Mouse (Mus musculus) heart, postnatal 0 days (tissue): ENCODE results near the gene Hk3. TPM values are rescaled to one million over a fixed set of nuclear protein-coding genes. Genes with fewer than 3 reads are reported as not detected.

Experiments
- ATAC-seq: fragments of 200-750 bp; cut with Nextera tagmentation; 2 replicates; pipeline ENCODE4 v1.8.0; 2017; ENCODE audit warnings: low read depth, moderate number of reproducible peaks, moderate library complexity; ENCODE audit not compliant: insufficient read depth
- DNase-seq: peaks from one replicate; pipeline ENCODE4 v3.0.0-alpha.2; 2016; ENCODE audit warnings: low spot score
- H3K27ac ChIP-seq: fragments of 300-500 bp; sonication (generic); 2 replicates; pipeline ENCODE4 v1.5.1; 2014; ENCODE audit warnings: low read depth, mild to moderate bottlenecking
- H3K27me3 ChIP-seq: fragments of 300-500 bp; sonication (generic); 2 replicates; pipeline ENCODE4 v1.6.1; 2014; ENCODE audit warnings: low read length, mixed read lengths; ENCODE audit not compliant: control insufficient read depth, insufficient read depth
- H3K36me3 ChIP-seq: fragments of 300-500 bp; sonication (generic); replicated peaks from 2 replicates; pipeline ENCODE4 v1.6.1; 2014; ENCODE audit warnings: low read length, mixed read lengths; ENCODE audit not compliant: control insufficient read depth, insufficient read depth
- H3K4me1 ChIP-seq: fragments of 300-500 bp; sonication (generic); 2 replicates; pipeline ENCODE4 v1.6.1; 2014; ENCODE audit warnings: antibody characterized with exemption; ENCODE audit not compliant: control insufficient read depth, insufficient read depth
- H3K4me2 ChIP-seq: fragments of 300-500 bp; sonication (generic); 2 replicates; pipeline ENCODE4 v1.6.1; 2014; ENCODE audit warnings: low read depth, mild to moderate bottlenecking, low read length, moderate library complexity
- H3K4me3 ChIP-seq: fragments of 300-500 bp; sonication (generic); 2 replicates; pipeline ENCODE4 v1.5.1; 2014; ENCODE audit warnings: low read depth, low read length
- H3K9ac ChIP-seq: fragments of 300-500 bp; sonication (generic); replicated peaks from 2 replicates; pipeline ENCODE4 v1.6.1; 2014; ENCODE audit warnings: low read depth, low read length, mixed read lengths
- H3K9me3 ChIP-seq: fragments of 300-500 bp; sonication (generic); replicated peaks from 2 replicates; pipeline ENCODE4 v1.6.1; 2016; ENCODE audit warnings: low read length; ENCODE audit not compliant: control insufficient read depth
- CTCF ChIP-seq: IDR thresholded peaks from 2 replicates; pipeline ENCODE4 v1.5.1; 2016; ENCODE audit warnings: antibody characterized with exemption, control low read depth, low read depth
- EP300 ChIP-seq: IDR thresholded peaks from 2 replicates; pipeline ENCODE4 v1.6.1; 2016; ENCODE audit warnings: antibody characterized with exemption, low read depth
- WGBS: fragments of 180-500 bp; shearing (Covaris S2); extraction: QIAGEN DNeasy Blood & Tissue Kit; methylation state at CpG from one replicate; pipeline ENCODE4 v1.1.7; 2014; 5-methylcytosine and 5-hydroxymethylcytosine counted together
- polyA plus RNA-seq: library from polyadenylated mRNA; unstranded; fragments of >200 nt; fragmentation: Nextera tagmentation; extraction: Ambion mirVana; gene quantifications from 2 replicates; pipeline ENCODE4 v1.2.1, GENCODE M21; 2015
- total RNA-seq: library from RNA; depleted of rRNA; stranded (reverse); fragments of >200 nt; gene quantifications from 2 replicates; pipeline ENCODE4 v1.2.3, GENCODE M21; 2014; ENCODE audit warnings: low replicate concordance; rRNA removed

The Hk3 gene
- total and polyA plus RNA-seq, 2 experiments from 2014 or later = 0.38 TPM

- no peak overlapping the region for H3K4me3 ChIP-seq
- no peak for ATAC-seq
- peaks cover 33% of the 10 kb centered on the region for H3K27me3 ChIP-seq
- peaks cover 6% of the 10 kb centered on the region; the same call in 1 of the 2 replicates for H3K4me1 ChIP-seq
- TF ChIP-seq EP300 = no peak
- TF ChIP-seq CTCF = no peak
- 56% methylated on average over 6 of the region's 6 CpGs for whole genome bisulfite sequencing
- H3K9me3 ChIP-seq = no peaks in the 10 kb centered on the region
- DNase-seq = no peak
- H3K36me3 ChIP-seq = no peaks in the 10 kb centered on the region
- H3K4me2 ChIP-seq = no peak overlapping the region
- H3K27ac ChIP-seq = no peak overlapping the region
- H3K9ac ChIP-seq = no peak overlapping the region
These were observed 61.3 kb downstream of the Hk3 start for GRCm38 (mm10) chr13:54959842-54960241.

DNA sequence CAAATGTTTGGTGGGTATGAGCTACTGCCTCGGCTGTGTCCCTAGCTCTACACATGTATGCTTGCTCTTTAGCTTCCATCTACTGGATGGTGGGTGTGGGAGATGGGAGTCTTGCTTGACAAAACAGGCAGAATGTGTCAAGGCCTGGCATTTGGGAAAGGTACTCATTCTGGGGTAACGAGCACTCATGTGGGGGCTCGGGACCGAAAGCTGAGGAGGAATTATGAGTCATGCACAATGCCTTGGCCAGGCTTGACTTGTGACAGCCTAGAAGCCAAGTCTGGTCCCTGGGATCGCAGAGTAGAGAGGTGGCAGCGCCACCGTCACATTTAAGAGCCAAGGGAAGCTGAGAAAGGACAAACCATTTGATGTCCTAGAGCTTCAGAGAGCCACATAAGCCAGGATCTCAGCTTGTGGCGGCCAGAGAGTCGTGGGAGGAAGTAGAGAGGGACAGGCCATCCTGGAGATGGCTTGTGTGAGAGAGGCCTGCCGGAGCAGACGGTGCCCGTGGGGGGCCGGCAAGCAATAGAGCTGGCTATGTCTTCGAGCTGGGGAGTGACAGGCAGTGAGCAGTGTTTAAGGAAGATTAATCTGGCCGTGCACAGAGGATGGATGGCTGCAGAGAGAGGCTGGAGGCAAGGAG lies 62.0 kb downstream of the Hk3 start:
- DNase-seq (no peak), ATAC-seq (no peak)
- no peak overlapping the region for H3K4me2 ChIP-seq
- H3K9ac ChIP-seq = no peak overlapping the region
- 38% methylated on average over 15 of the region's 15 CpGs for WGBS
- no peaks in the 10 kb centered on the region for H3K36me3 ChIP-seq
- H3K27ac ChIP-seq = no peak overlapping the region
- H3K9me3 ChIP-seq = no peaks in the 10 kb centered on the region
- peaks cover 39% of the 10 kb centered on the region for H3K27me3 ChIP-seq
- H3K4me1 ChIP-seq = peaks cover 6% of the 10 kb centered on the region; the same call in 1 of the 2 replicates
- H3K4me3 ChIP-seq = no peak overlapping the region
- no peak for TF ChIP-seq CTCF
- no peak for TF ChIP-seq EP300

DNA sequence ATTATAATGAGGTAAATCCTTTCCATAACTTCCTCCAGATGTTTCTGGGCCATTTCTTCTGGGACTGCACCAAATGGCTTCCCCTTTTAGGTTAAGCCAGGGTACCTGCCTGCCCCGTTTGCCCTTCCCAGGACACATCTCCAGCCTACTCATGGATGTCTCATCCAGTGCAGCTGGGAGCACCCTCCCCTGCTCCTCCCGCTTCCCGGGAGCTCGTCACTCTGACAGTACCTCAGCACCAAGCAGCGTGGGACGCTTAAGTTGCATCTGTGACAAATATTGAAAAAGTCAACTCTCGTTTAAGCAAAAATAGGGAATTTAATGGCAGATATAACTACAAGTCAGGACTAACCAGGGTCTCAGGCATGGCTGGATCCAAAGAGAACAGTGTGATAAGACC lies 63.9 kb downstream of the Hk3 start:
- peaks cover 6% of the 10 kb centered on the region; the same call in 1 of the 2 replicates for H3K4me1 ChIP-seq
- H3K36me3 ChIP-seq = no peaks in the 10 kb centered on the region
- H3K4me3 ChIP-seq = no peak overlapping the region
- no peak overlapping the region for H3K27ac ChIP-seq
- no peak overlapping the region for H3K4me2 ChIP-seq
- no peaks in the 10 kb centered on the region for H3K9me3 ChIP-seq
- ATAC-seq (no peak), DNase-seq (no peak)
- WGBS = 61% methylated on average over 7 of the region's 7 CpGs
- TF ChIP-seq CTCF = no peak
- no peak for TF ChIP-seq EP300
- H3K27me3 ChIP-seq = peaks cover 55% of the 10 kb centered on the region
- H3K9ac ChIP-seq = no peak overlapping the region

Other genes starting within 250 kb of the Hk3 start
- not detected in 2 replicates for gene Eif4e1b, start 237.4 kb downstream of the Hk3 start, total RNA-seq
- gene Eif4e1b, start 237.4 kb downstream of the Hk3 start, polyA plus RNA-seq = not detected in 2 replicates
- gene Tspan17, start 232.0 kb downstream of the Hk3 start, total RNA-seq = 4.5 and 7.6 TPM in 2 replicates
- 7.5 and 9.3 TPM in 2 replicates for gene Tspan17, start 232.0 kb downstream of the Hk3 start, polyA plus RNA-seq
- gene Unc5a, start 72.0 kb downstream of the Hk3 start, total RNA-seq = 3.7 and 5.5 TPM in 2 replicates
- gene Unc5a, start 72.0 kb downstream of the Hk3 start, polyA plus RNA-seq = 0.70 and 0.88 TPM in 2 replicates
- 6.2 and 11.1 TPM in 2 replicates for gene Uimc1, start 78.9 kb upstream of the Hk3 start, total RNA-seq
- 12.5 and 13.9 TPM in 2 replicates for gene Uimc1, start 78.9 kb upstream of the Hk3 start, polyA plus RNA-seq
- 13.3 and 21.0 TPM in 2 replicates for gene Zfp346, start 83.9 kb upstream of the Hk3 start, total RNA-seq
- 11.7 and 13.4 TPM in 2 replicates for gene Zfp346, start 83.9 kb upstream of the Hk3 start, polyA plus RNA-seq
- not detected in 2 replicates for gene Gm17617, start 112.2 kb upstream of the Hk3 start, total RNA-seq
- not detected in 2 replicates for gene Gm17617, start 112.2 kb upstream of the Hk3 start, polyA plus RNA-seq
- gene Fgfr4, start 131.3 kb upstream of the Hk3 start, total RNA-seq = not detected in 2 replicates
- 0.08 and 0.11 TPM in 2 replicates for gene Fgfr4, start 131.3 kb upstream of the Hk3 start, polyA plus RNA-seq
- 49.3 and 75.1 TPM in 2 replicates for gene Nsd1, start 188.4 kb upstream of the Hk3 start, total RNA-seq
- gene Nsd1, start 188.4 kb upstream of the Hk3 start, polyA plus RNA-seq = 39.1 and 45.4 TPM in 2 replicates